Mouse (Mus musculus) gastrocnemius, postnatal 36 days (tissue): ENCODE results near the gene Ndel1. TPM values are rescaled to one million over a fixed set of nuclear protein-coding genes. Genes with fewer than 3 reads are reported as not detected.

Experiments
- DNase-seq, 2 experiments: peaks; one replicate each; pipeline ENCODE4 v3.0.0; 2022
- intact Hi-C: fragments of 180-260 bp; cut with DNase I; formaldehyde crosslinking; loops from one replicate; pipeline ENCODE4 v1.15.1; 2025
- total RNA-seq, 2 experiments: library from RNA; stranded (reverse); gene quantifications; 2 replicates each; pipeline ENCODE4 v1.2.3; 2021

Ndel1 gene
- total RNA-seq, 2 experiments from 2014 or later, result 70.0 to 81.9 TPM

DNA sequence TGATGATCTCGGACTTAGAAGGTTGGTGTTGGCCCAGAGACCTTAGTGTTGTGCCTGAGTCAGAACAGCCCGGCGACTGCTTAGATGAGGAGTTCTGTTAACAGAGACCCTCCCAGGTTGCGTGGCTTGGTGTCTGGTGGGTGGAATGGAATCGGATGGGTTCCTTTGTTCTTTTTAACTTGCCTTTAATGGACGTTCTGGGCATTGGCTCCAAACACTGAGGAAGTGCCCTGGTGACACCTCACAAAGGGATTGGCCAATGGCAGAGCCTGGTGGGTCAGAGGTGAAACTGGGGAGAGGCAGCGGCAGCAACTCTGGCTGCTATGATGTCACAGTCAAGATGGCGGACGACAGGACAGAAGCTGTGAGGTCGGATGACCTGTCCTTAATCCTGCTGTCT, 80.9 kb downstream of the Ndel1 start:
- no peak for DNase-seq
- intact Hi-C loops, result no loop called here

DNA sequence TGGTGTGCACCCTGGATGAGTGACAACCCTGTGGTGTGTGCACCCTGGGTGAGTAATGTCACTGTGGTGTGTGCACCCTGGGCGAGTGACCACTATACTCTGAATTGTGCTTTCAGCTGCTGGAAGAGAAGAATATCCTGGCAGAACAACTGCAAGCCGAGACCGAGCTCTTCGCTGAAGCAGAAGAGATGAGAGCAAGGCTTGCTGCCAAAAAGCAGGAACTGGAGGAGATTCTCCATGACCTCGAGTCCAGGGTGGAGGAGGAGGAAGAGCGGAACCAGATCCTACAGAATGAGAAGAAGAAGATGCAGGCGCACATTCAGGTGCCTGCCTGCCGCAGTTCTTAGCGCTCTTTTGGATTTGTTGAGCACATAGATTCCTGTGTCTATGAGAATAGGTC, 84.4 kb downstream of the Ndel1 start:
- intact Hi-C loops, result no loop called here
- DNase-seq, result no peak

DNA sequence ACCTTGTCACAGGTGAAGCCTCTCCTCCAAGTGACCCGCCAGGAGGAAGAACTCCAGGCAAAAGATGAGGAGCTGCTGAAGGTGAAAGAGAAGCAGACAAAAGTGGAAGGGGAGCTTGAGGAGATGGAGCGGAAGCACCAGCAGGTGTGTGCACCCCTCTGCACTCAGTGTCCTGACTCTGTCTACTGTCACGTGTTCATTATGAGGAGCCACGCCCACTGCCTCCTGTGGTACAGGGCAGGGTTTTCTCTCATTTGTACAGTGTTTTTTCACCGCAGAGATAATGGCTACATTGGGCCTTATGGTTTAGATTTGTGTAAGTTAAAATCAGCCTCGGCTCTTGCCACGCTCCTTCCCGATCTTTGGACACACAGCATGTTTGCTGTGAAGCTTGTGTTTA, 85.8 kb downstream of the Ndel1 start:
- no peak for DNase-seq
- intact Hi-C loops, result no loop called here

DNA sequence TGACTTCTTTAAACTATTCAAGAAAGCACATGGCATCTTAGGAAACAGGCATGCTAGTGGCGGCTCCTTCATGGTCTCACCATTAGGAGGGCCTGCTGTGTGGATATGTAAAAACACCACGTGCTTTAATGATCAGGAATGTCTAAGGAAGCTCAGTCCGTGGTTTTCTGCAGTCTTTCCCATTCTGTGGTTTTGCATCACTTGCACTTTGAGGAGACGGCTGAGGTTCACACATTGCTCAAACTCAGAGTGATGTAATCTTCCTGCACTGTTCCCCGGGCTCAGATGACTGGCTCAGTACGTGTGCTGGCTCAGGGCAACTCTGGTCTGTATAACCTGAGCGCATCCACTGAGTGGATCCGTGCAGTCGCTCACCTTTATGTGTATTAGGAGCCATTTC, 89.3 kb downstream of the Ndel1 start:
- intact Hi-C loops, result no loop called here
- DNase-seq, result no peak

DNA sequence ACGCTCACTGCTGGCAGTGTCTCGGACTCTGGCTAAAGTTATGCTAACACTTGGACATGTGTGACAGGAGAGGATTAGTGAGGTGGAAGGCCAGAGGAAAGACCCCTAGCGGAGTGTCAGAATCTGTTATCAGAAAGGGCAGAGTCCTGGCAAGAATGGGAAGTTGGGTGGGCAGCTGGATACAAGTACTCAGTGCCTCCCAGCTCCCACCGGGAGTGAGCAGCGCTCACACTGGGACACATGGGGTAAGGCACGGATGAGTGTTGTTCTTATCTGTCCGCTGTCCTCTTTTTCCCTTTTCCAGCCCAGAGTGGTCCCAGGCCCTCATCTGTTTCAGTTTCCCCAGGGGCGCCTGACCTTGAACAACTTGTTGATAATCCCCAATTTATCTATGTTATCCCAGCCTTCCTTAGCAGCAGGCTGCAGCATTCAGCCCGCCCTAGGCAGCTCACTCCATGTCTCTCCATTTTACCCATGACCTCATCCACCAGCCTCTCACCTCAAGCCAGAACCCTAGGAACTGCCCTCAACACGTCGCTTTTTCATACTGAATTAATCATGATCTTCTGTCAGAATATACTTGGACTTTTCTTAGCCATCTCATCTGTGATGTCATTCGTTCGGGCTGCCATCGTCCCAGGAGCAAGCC, 91.1 kb downstream of the Ndel1 start:
- no peak for DNase-seq
- intact Hi-C loops, result no loop called here

DNA sequence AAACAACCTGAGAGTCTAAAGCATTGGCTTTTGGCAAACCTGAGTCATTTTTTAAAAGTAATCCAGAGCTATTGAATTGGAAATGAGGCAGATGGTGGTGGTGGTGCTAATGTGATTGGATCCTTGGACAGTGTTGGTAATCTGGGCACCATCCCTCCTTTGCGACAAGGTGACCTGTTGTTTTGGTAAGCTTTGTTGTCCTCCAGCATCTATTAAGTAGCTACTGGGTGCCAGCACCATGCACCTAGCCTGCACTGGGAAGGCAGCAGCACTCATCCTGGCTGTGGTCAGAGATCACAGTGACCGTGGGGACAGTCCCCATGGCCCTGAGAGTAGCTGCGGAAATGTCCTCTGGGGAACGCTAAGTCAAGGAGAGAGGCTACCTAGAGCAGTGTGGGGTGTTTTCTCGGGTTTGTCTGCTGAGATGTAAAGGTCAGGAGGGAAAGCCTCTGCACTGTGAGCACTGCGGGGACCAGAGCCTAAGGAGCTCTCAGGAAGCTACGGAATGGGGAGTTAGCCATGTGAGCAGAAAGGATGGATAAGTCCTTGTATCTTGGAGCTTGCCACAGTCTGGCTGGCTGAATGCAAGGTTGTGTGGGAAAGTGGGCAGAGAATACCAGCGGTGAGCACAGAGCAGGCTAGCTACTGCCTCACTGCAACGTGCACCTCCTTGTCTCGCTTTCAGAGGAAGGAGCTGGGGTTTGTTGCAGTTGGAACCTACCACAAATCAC, 91.8 kb downstream of the Ndel1 start:
- intact Hi-C loops, result no loop called here
- DNase-seq, result no peak

DNA sequence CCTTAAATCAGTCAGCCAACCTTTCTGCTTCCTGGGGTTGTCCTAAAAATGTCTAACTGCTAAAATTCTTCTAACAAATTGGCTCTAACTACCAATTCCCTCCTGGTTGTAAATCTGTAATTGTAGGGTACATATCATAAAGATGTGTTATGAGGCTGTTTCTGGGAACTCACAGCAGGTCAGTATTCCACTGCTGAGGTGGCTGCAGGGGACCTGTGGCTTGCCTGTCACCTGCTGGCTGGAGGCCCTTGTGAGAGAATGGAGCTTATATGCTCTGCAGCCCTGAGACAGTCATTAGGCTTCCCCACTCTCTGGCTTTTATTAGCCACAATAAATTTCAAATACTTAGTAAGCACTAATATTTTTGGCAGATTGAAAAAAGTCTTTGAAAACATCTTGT, 92.8 kb downstream of the Ndel1 start:
- DNase-seq, result no peak
- intact Hi-C loops, result no loop called here

DNA sequence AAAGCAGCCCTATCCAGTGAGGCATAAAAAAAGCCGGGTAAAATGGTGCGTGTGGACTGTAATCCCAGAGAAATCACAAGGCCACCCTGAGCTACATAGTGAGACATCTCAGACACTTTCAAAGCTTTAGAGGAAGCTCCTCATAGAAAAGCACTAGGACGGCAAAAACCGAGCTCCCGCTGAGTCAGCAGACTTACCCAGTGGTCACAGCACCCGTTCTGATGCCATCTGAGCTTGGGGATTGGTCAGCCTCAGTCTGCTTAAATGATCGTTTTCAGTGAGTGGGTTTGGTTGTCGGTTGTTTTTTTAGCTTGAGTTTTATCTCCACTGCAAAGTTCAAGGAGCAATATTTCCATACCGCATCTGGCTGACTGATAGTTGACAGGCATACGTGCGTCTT, 93.7 kb downstream of the Ndel1 start:
- no peak for DNase-seq
- intact Hi-C loops, result no loop called here

DNA sequence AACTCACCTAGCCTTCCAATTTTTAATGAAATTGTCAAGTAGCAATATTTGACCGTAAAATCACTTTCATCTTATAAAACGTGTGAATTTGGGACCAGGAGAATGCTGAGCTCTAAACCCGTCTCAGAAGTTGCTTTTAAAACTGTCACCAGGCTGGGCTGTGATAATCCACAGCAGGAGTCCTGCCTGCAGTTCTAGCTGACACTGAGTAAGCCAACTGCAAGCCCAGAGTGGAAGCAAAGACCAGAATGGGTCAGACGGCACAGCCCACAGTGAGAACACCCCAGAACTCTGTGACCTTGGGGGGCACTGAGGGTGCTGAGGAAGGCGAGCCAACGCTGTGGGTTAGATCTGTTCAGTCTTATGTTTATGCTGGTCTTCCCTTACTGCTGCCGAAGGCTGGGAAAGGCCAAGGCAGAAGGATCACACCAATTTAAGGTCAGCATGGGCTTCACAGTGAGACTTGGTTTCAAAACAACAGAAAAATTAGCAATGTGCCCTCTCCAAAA, 95.5 kb downstream of the Ndel1 start:
- no peak for DNase-seq
- intact Hi-C loops, result no loop called here

Other genes starting within 250 kb of the Ndel1 start
- gene Myh10, start 180.3 kb downstream of the Ndel1 start, total RNA-seq, result 10 to 100 TPM; 12.7 to 20.7 TPM
- gene Rnf222, start 16.7 kb upstream of the Ndel1 start, total RNA-seq, result not detected
- 100 to 1,000 TPM; 536 to 627 TPM for gene Rpl26, start 29.7 kb upstream of the Ndel1 start, total RNA-seq
- not detected for gene Odf4, start 55.2 kb upstream of the Ndel1 start, total RNA-seq
- gene Arhgef15, start 85.6 kb upstream of the Ndel1 start, total RNA-seq, result 1 to 10 TPM; 6.9 to 7.8 TPM
- gene Slc25a35, start 96.3 kb upstream of the Ndel1 start, total RNA-seq, result 1 to 10 TPM; 3.4 to 3.5 TPM
- 10 to 100 TPM; 58.7 to 65.4 TPM for gene Rangrf, start 103.3 kb upstream of the Ndel1 start, total RNA-seq
- 1 to 10 TPM; 5.1 to 6.6 TPM for gene Pfas, start 136.6 kb upstream of the Ndel1 start, total RNA-seq
- gene Ctc1, start 144.1 kb upstream of the Ndel1 start, total RNA-seq, result 10 to 100 TPM in 1 of 2 experiments, 1 to 10 TPM in 1; 9.6 to 10.9 TPM
- 1 to 10 TPM in 1 of 2 experiments, under 1 TPM in 1; 0.51 to 1.1 TPM for gene Aurkb, start 173.8 kb upstream of the Ndel1 start, total RNA-seq
- gene Borcs6, start 187.9 kb upstream of the Ndel1 start, total RNA-seq, result 10 to 100 TPM; 17.4 to 18.8 TPM
- 1 to 10 TPM; 3.4 TPM for gene Tmem107, start 198.9 kb upstream of the Ndel1 start, total RNA-seq
- gene Vamp2, start 216.6 kb upstream of the Ndel1 start, total RNA-seq, result 10 to 100 TPM; 26.7 to 38.1 TPM
- gene Per1, start 223.4 kb upstream of the Ndel1 start, total RNA-seq, result 10 to 100 TPM; 60.9 to 89.0 TPM
- not detected for gene Hes7, start 248.5 kb upstream of the Ndel1 start, total RNA-seq